Mouse (Mus musculus) embryonic facial prominence, embryonic 14.5 days (tissue): ENCODE results near the gene Bik. TPM values are rescaled to one million over a fixed set of nuclear protein-coding genes. Genes with fewer than 3 reads are reported as not detected.

Experiments
- ATAC-seq: fragments of 200-750 bp; cut with Nextera tagmentation; 2 replicates; pipeline ENCODE4 v1.8.0; 2017; ENCODE audit warnings: low read depth, moderate number of reproducible peaks, moderate TSS enrichment
- DNase-seq: peaks from one replicate; pipeline ENCODE4 v3.0.0-alpha.2; 2015; ENCODE audit warnings: low spot score
- H3K27ac ChIP-seq: fragments of 300-500 bp; sonication (generic); replicated peaks from 2 replicates; pipeline ENCODE4 v1.5.1; 2014; ENCODE audit warnings: low read depth, mild to moderate bottlenecking, low read length, moderate library complexity
- H3K27me3 ChIP-seq: fragments of 300-500 bp; sonication (generic); replicated peaks from 2 replicates; pipeline ENCODE4 v1.6.1; 2014; ENCODE audit warnings: low read length; ENCODE audit not compliant: control insufficient read depth, insufficient read depth
- H3K36me3 ChIP-seq: fragments of 300-500 bp; sonication (generic); 2 replicates; pipeline ENCODE4 v1.6.1; 2014; ENCODE audit warnings: low read length, mixed read lengths; ENCODE audit not compliant: control insufficient read depth, insufficient read depth
- H3K4me1 ChIP-seq: fragments of 300-500 bp; sonication (generic); 2 replicates; pipeline ENCODE4 v1.6.1; 2014; ENCODE audit warnings: antibody characterized with exemption, low read length; ENCODE audit not compliant: control insufficient read depth, insufficient read depth
- H3K4me2 ChIP-seq: fragments of 300-500 bp; sonication (generic); 2 replicates; pipeline ENCODE4 v1.6.1; 2014; ENCODE audit warnings: low read depth, mild to moderate bottlenecking, low read length, moderate library complexity, mixed read lengths
- H3K4me3 ChIP-seq: fragments of 300-500 bp; sonication (generic); 2 replicates; pipeline ENCODE4 v1.5.1; 2014; ENCODE audit warnings: low read depth, mild to moderate bottlenecking, low read length
- H3K9ac ChIP-seq: fragments of 300-500 bp; sonication (generic); 2 replicates; pipeline ENCODE4 v1.6.1; 2014; ENCODE audit warnings: low read depth, mild to moderate bottlenecking, low read length, moderate library complexity, mixed read lengths
- H3K9me3 ChIP-seq: fragments of 300-500 bp; sonication (generic); 2 replicates; pipeline ENCODE4 v1.6.1; 2016; ENCODE audit warnings: low read length; ENCODE audit not compliant: control insufficient read depth
- WGBS: fragments of 180-500 bp; shearing (Covaris S2); extraction: QIAGEN DNeasy Blood & Tissue Kit; methylation state at CpG from one replicate; pipeline ENCODE4 v1.1.7; 2014; 5-methylcytosine and 5-hydroxymethylcytosine counted together
- polyA plus RNA-seq: library from polyadenylated mRNA; unstranded; fragments of >200 nt; fragmentation: Nextera tagmentation; extraction: Ambion mirVana; gene quantifications from 2 replicates; pipeline ENCODE4 v1.2.1, GENCODE M21; 2014

Gene Bik
- polyA plus RNA-seq, 1 experiment from 2014 or later: 5.2 TPM

GRCm38 (mm10) chr15:83546029-83546428 lies 19.4 kb downstream of the Bik start:
- no peaks in the 10 kb centered on the region for H3K4me1 ChIP-seq
- H3K9ac ChIP-seq: no peak overlapping the region
- no peak overlapping the region for H3K27ac ChIP-seq
- no peak overlapping the region for H3K4me3 ChIP-seq
- H3K36me3 ChIP-seq: peaks cover 58% of the 10 kb centered on the region
- no peak overlapping the region for H3K4me2 ChIP-seq
- no peaks in the 10 kb centered on the region for H3K27me3 ChIP-seq
- WGBS: 91% methylated on average over 6 of the region's 7 CpGs
- DNase-seq (no peak), ATAC-seq (no peak)
- no peaks in the 10 kb centered on the region for H3K9me3 ChIP-seq

GRCm38 (mm10) chr15:83547144-83547543 lies 20.5 kb downstream of the Bik start:
- no peak for DNase-seq
- peaks cover 58% of the 10 kb centered on the region for H3K36me3 ChIP-seq
- H3K9me3 ChIP-seq: no peaks in the 10 kb centered on the region
- no peaks in the 10 kb centered on the region for H3K27me3 ChIP-seq
- no peak for ATAC-seq
- H3K27ac ChIP-seq: no peak overlapping the region
- WGBS: 88% methylated on average over 8 of the region's 8 CpGs
- H3K4me1 ChIP-seq: no peaks in the 10 kb centered on the region
- H3K9ac ChIP-seq: no peak overlapping the region
- no peak overlapping the region for H3K4me2 ChIP-seq
- no peak overlapping the region for H3K4me3 ChIP-seq

DNA sequence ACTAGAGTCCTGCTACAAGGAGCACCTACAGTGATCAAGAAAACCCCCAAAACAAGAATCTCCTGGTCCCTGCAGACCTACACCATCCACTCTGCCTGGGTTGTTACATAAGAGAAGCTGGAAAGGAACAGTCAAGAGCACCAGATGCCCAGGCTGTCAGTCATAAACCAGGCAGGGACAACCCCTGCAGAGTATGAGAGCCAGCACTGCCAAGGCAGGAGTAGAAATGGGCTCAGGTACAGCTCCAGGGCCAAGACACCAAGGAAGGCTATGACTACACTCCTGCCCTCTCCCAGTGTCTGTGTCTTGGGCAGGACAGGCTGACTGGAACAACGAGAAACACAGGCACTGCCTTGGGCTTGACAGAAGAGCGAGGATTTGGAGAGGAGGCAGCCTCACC lies 23.5 kb downstream of the Bik start:
- Histone ChIP-seq H3K36me3 (peaks cover 58% of the 10 kb centered on the region), H3K27ac (no peak overlapping the region), H3K9ac (no peak overlapping the region), H3K9me3 (no peaks in the 10 kb centered on the region), H3K4me1 (peaks cover 6% of the 10 kb centered on the region; the same call in 1 of the 2 replicates), H3K27me3 (no peaks in the 10 kb centered on the region), H3K4me3 (no peak overlapping the region), H3K4me2 (no peak overlapping the region)
- no peak for ATAC-seq
- DNase-seq: no peak
- 78% methylated on average over 2 of the region's 2 CpGs for WGBS

GRCm38 (mm10) chr15:83553831-83554230 lies 27.2 kb downstream of the Bik start:
- ATAC-seq (no peak), DNase-seq (no peak)
- Histone ChIP-seq H3K4me3 (no peak overlapping the region), H3K27me3 (no peaks in the 10 kb centered on the region), H3K4me2 (no peak overlapping the region), H3K27ac (no peak overlapping the region), H3K4me1 (peaks cover 6% of the 10 kb centered on the region; the same call in 1 of the 2 replicates), H3K36me3 (peaks cover 22% of the 10 kb centered on the region), H3K9ac (no peak overlapping the region), H3K9me3 (no peaks in the 10 kb centered on the region)

- ATAC-seq (peak; percentile 94), DNase-seq (peak; percentile 95)
- Histone ChIP-seq H3K9me3 (no peaks in the 10 kb centered on the region), H3K27me3 (no peaks in the 10 kb centered on the region), H3K36me3 (peaks cover 7% of the 10 kb centered on the region; the same call in 1 of the 2 replicates), H3K27ac (peak overlapping the region; percentile 95), H3K4me2 (peak overlapping the region; percentile 80), H3K4me3 (peak overlapping the region; percentile 86), H3K4me1 (peaks cover 6% of the 10 kb centered on the region; the same call in 1 of the 2 replicates), H3K9ac (peak overlapping the region; percentile 96)
- WGBS: under 1% methylated on average over 49 of the region's 74 CpGs
Observed at GRCm38 (mm10) chr15:83555161-83555974, 28.7 kb downstream of the Bik start.

DNA sequence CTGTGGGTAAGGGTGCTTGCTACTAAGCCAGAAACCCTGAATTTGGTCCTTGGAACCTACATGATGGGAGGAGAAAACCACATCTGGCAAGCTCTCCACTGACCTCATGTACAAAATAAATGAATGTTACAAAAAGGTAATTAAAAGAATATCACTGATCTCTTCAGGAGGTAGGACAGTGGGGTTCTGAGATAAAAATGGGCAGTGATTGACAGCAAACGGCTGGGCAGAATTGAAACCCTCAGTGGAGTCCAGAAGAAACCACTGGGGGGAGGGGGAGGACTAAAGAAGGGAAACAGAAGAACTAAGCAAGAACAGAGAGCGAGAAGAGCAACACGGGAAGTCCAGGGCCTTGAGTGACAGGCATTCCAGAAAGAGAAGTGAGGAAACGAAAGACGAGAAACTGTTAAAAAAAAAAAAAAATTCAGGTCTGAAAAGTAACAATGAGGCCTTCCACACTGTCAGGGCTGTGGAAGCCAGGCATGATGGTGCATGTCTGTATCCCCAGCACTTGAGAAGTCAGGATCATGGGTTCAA lies 34.3 kb downstream of the Bik start:
- no peak overlapping the region for H3K9ac ChIP-seq
- H3K27me3 ChIP-seq: no peaks in the 10 kb centered on the region
- no peaks in the 10 kb centered on the region for H3K9me3 ChIP-seq
- WGBS: 39% methylated on average over 5 of the region's 5 CpGs
- no peak overlapping the region for H3K4me3 ChIP-seq
- DNase-seq: no peak
- no peak overlapping the region for H3K4me2 ChIP-seq
- no peak overlapping the region for H3K27ac ChIP-seq
- H3K36me3 ChIP-seq: no peaks in the 10 kb centered on the region
- H3K4me1 ChIP-seq: peaks cover 11% of the 10 kb centered on the region; the same call in 1 of the 2 replicates
- ATAC-seq: no peak

DNA sequence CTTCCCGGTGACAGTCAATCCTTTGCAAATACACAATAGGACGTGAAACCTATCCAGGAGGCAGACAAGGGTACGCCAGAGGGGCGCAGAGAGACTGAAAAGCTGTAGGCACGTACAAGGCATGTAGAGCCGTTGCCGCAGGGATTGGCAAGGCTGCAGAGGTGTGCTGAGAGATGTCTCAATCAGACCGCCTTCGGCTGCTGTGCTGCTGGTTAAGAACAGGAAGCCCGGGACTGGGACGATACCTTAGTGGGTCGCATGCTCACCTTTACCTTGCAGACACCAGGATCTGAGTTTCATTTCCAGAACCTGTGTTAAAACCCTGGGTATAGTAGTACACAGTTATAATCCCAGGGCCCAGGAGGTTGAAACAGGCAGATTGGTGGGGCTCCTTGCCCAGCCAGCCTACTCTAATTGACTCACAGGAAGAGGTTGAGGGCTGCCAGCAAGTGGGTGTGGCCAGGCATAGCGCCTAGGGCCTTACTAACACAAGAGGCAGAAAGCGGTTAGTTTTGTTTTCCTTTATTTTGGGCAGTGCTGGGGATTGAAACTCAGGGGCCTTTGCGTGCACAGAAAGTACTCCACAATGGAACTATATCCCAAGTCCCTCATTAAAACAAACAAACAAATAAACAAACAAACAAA lies 36.1 kb downstream of the Bik start:
- H3K9ac ChIP-seq: 0 out of 2 replicates have a peak overlapping the region, but pooled peaks have one; percentile 58

DNA sequence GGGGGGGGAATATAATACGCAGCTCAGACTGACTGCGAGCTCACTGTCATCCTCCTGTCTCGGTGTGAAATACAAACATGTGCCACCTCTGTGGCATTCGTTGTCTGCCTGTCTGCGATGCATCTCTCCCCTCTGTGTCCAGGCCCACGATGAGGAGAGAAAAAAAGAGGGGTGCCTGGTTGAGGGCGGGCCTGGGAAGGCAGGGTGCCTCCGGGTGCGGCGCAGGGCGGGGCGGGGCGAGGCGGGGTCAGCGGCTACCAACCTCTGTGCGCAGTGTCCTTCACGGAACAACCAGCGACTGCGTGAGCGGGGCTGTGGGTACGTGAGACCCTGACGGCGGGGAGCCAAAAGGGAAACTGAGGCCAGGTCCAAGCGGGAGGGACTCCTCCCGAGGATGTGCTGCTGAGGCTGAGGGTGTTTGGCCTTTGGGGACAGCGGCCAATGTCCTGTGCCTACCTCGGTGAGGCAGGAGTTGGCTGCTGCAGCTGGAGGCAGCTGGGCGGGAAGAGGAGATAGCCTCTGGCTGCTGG lies 36.7 kb downstream of the Bik start, which contains the start of the genes Tspo and Mcat:
Gene Tspo, plus strand, starts transcription at position 266 of the 530 bp plus-strand sequence.
Gene Mcat, minus strand, starts transcription at position 461 of the 530 bp plus-strand sequence.
- Histone ChIP-seq H3K4me1 (peaks cover 11% of the 10 kb centered on the region; the same call in 1 of the 2 replicates), H3K4me3 (peak within 1 kb of the TSS; percentile 45), H3K27me3 (no peaks in the 10 kb centered on the region), H3K27ac (peak within 1 kb of the TSS; percentile 44), H3K9me3 (no peaks in the 10 kb centered on the region), H3K4me2 (peak within 1 kb of the TSS; percentile 97), H3K36me3 (no peaks in the 10 kb centered on the region), H3K9ac (peak within 1 kb of the TSS; percentile 58)
- ATAC-seq (0 out of 2 replicates have a peak, but pooled peaks have one; percentile 35), DNase-seq (no peak)
- WGBS: under 1% methylated on average over 19 of the region's 28 CpGs

More for the DNA sequence above, 36.1 kb downstream of the Bik start:
- 30% methylated on average over 15 of the region's 15 CpGs for whole genome bisulfite sequencing
- Histone ChIP-seq H3K27ac (peak overlapping the region; percentile 44; the same call in 1 of the 2 replicates), H3K9me3 (no peaks in the 10 kb centered on the region), H3K4me1 (peaks cover 11% of the 10 kb centered on the region; the same call in 1 of the 2 replicates), H3K27me3 (no peaks in the 10 kb centered on the region), H3K36me3 (no peaks in the 10 kb centered on the region), H3K4me2 (peak overlapping the region; percentile 97), H3K4me3 (peak overlapping the region; percentile 45)
- DNase-seq: peak; percentile 92
- ATAC-seq: peak; percentile 81
